Mouse (Mus musculus) pancreas, adult 10 weeks (tissue): ENCODE data around the gene Tes. TPM values are rescaled to one million over a fixed set of nuclear protein-coding genes. Genes with fewer than 3 reads are reported as not detected.

Source experiments
- polyA plus RNA-seq: library from polyadenylated mRNA; stranded (reverse); fragments of 350-450 nt; fragmentation: Illumina TruSeq; extraction: RNeasy Lipid Tissue Mini Kit (QIAGEN cat#74804); gene quantifications from one replicate; pipeline ENCODE4 v1.2.3, GENCODE M21; 2015; ENCODE audit warnings: low read depth, low replicate concordance; ENCODE audit not compliant: insufficient read depth

Gene Tes
- 6.7 TPM for polyA plus RNA-seq

GRCm38 (mm10) chr6:17064936-17065790 lies at the start of gene Tes:
Tes (plus strand) TSS chr6:17065149.

Other genes with a start within 250 kb of the Tes start
- 0.31 TPM for gene Tfec, start 166.7 kb upstream of the Tes start, polyA plus RNA-seq
- 12.4 TPM for gene Cav2, start 216.0 kb downstream of the Tes start, polyA plus RNA-seq
- 124 TPM for gene Cav1, start 241.2 kb downstream of the Tes start, polyA plus RNA-seq